Mouse (Mus musculus): Measurements from ENCODE around the gene Numbl.

DNA sequence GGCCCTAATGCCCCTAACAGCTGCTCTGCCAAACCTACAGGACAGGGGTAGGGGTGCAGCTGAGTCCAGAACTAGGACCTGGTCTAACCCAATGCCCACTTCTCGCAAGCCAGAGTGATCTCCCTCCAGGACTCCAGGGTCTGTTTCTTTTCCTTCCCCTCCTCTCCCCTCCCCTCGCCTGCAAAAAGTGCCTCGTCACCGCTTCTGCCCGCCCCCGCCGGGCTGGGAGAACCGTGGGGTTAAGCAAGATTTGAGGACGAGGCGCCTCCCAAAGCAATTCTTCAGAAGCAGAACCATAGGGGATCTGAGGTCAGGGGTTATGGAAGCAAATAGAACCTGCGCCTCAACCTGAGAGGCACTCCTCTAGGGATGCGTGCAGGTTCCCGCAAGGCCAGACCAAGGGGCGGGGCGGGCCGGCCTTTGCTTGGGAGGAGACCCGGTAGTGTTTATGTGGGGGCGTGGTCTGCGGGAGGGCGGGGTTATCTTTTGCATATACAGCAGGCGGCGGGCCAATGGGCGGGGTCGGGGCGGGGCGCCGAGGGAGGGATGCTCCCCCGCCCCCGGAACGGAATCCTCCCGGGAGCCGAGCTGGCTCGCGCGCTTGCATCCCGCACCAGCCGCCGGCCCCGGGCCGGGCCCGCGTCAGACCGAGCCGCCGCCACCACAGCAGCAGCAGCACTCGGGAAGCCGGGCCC lies at the start of gene Numbl:
- TF ChIP-seq POLR2A (IDR thresholded peaks at IDR 0.05; ENCODE audit: extremely low read depth, insufficient read depth, low read length) = no peak
- TF ChIP-seq CTCF (IDR thresholded peaks at IDR 0.05; ENCODE audit: extremely low read depth, insufficient read depth, low read length) = no peak
